Mouse (Mus musculus) liver, adult 2 months (tissue): ENCODE measurements at regions not wholly inside any gene's neighbourhood (a gene's known extent, or its start where the extent isn't known, plus 50 kb on each side); places are given as distances from the start of the nearest gene placed in this dataset.

Experiments used
- CTCF ChIP-seq: fragments of 200-500 bp; IDR thresholded peaks from 2 replicates; pipeline ENCODE4 v1.5.1; 2011; ENCODE audit warnings: low read depth, low read length, control low read depth
- POLR2A ChIP-seq: fragments of 200-500 bp; IDR thresholded peaks from 2 replicates; pipeline ENCODE4 v1.6.1; 2011; ENCODE audit warnings: low read length, control low read depth; ENCODE audit not compliant: insufficient read depth; ENCODE audit errors: extremely low read depth

DNA sequence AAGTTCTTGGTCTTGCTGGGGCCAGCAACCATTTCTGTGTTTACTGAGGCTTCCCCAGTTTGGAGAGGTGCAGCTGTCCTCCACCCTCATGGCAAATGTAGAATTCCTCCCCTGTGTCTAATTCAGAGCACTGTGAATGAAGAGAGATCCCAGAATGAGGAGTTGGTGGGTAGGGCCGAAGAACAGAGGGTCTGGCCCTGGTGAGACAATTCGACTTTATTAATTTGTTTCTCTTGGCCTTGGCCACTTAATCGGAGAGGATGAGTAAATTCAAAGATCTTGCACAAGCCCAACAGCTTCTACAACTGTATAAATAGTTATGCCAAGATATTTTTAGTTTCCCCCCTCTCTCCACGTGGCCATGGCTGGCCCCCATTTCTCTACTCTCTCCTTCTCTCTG, 381.9 kb upstream of the Klhl29 start:
- no peak for TF ChIP-seq POLR2A
- TF ChIP-seq CTCF = no peak
